In genomic region chr11:55046600-55046999, GRCm38 (mm10) we compare ENCODE assay signal across 10 mouse cellular contexts. TPM values are rescaled to one million over a fixed set of nuclear protein-coding genes. Genes with fewer than 3 reads are reported as not detected.
DNase-seq lines count a peak whose midpoint lies in the region; ATAC-seq and TF ChIP-seq lines count a peak whose summit lies in the region.
"Had no signal": no experiment of that assay in that cellular context is flagged by ENCODE, and none has a peak within 500 bp of the region (broad histone marks: within the 10 kb centered on the region; RNA-seq: fewer than 3 reads in every experiment).

No protein-coding gene starts in this region.

- H3K36me3 ChIP-seq in liver, adult 2 months (ENCODE audit: control insufficient read depth, insufficient read depth, low read length): no peaks in the 10 kb centered on the region
- H3K36me3 ChIP-seq in liver, embryonic 11.5 days (ENCODE audit: control insufficient read depth, insufficient read depth, low read length): no peaks in the 10 kb centered on the region
- no peaks in the 10 kb centered on the region for H3K36me3 ChIP-seq in intestine, embryonic 16.5 days (ENCODE audit: control insufficient read depth, insufficient read depth, low read length)
- H3K36me3 ChIP-seq: hindbrain, embryonic 15.5 days; midbrain, embryonic 12.5 days had no signal

- H3K27me3 ChIP-seq in liver, adult 2 months (ENCODE audit: control insufficient read depth, insufficient read depth, low read length): no peaks in the 10 kb centered on the region
- H3K27me3 ChIP-seq in liver, embryonic 11.5 days (replicated peaks; ENCODE audit: control insufficient read depth, insufficient read depth, low read length): no peaks in the 10 kb centered on the region
- no peaks in the 10 kb centered on the region for H3K27me3 ChIP-seq in intestine, embryonic 16.5 days (replicated peaks; ENCODE audit: control insufficient read depth, insufficient read depth, low read length)
- H3K27me3 ChIP-seq: hindbrain, embryonic 15.5 days; midbrain, embryonic 12.5 days had no signal

- 56% methylated on average over 5 of the region's 5 CpGs for WGBS in liver, adult 2 months
- 46% methylated on average over 5 of the region's 5 CpGs for WGBS in liver, embryonic 11.5 days
- 56% methylated on average over 5 of the region's 5 CpGs for WGBS in intestine, embryonic 16.5 days

- no peak overlapping the region for H3K9ac ChIP-seq in liver, adult 2 months (ENCODE audit: low read depth, low read length)
- H3K9ac ChIP-seq in liver, embryonic 11.5 days (ENCODE audit: low read depth, low read length): no peak overlapping the region
- no peak overlapping the region for H3K9ac ChIP-seq in intestine, embryonic 16.5 days (ENCODE audit: low read depth, low read length)
- H3K9ac ChIP-seq: hindbrain, embryonic 15.5 days; midbrain, embryonic 12.5 days had no signal

- H3K27ac ChIP-seq in liver, adult 2 months (replicated peaks; ENCODE audit: insufficient read depth, low read depth, low read length): no peak overlapping the region
- no peak overlapping the region for H3K27ac ChIP-seq in liver, embryonic 11.5 days (ENCODE audit: low read depth, low read length)
- no peak overlapping the region for H3K27ac ChIP-seq in intestine, embryonic 16.5 days (ENCODE audit: low read length)
- H3K27ac ChIP-seq: hindbrain, embryonic 15.5 days; midbrain, embryonic 12.5 days had no signal

- no peak overlapping the region for H3K4me3 ChIP-seq in liver, adult 2 months (ENCODE audit: insufficient read depth, low read depth, low read length)
- H3K4me3 ChIP-seq in liver, embryonic 11.5 days (ENCODE audit: low read depth, low read length): no peak overlapping the region
- no peak overlapping the region for H3K4me3 ChIP-seq in intestine, embryonic 16.5 days (ENCODE audit: low read length)
- H3K4me3 ChIP-seq: hindbrain, embryonic 15.5 days; midbrain, embryonic 12.5 days had no signal

- TF ChIP-seq POLR2A in liver, adult 2 months (IDR thresholded peaks at IDR 0.05; ENCODE audit: extremely low read depth, insufficient read depth, low read length): no peak

- no peak overlapping the region for H3K4me2 ChIP-seq in liver, embryonic 11.5 days
- no peak overlapping the region for H3K4me2 ChIP-seq in intestine, embryonic 16.5 days (ENCODE audit: low read depth, low read length)
- H3K4me2 ChIP-seq: hindbrain, embryonic 15.5 days; midbrain, embryonic 12.5 days had no signal

- DNase-seq in liver, adult 2 months (ENCODE audit: extremely low read depth, low read depth, low spot score): no peak
- no peak for DNase-seq in liver, embryonic 11.5 days (ENCODE audit: low spot score)
- DNase-seq in NIH3T3 (ENCODE audit: low read depth): peak; percentile 60
- DNase-seq in gastrocnemius, postnatal 14 days: peak; percentile 64
- DNase-seq in lung, postnatal 36 days: peak; percentile 70
- DNase-seq in thymus, postnatal 4 days: peak; percentile 86
- DNase-seq in embryo, embryonic 9.5 days (ENCODE audit: extremely low spot score): no peak

- intact Hi-C loops in gastrocnemius, postnatal 14 days (cut with DNase I; ENCODE audit: low total_unique reads): no loop called here

- no peak for ATAC-seq in liver, embryonic 11.5 days (replicated peaks; ENCODE audit: low FRiP score)
- no peak for ATAC-seq in intestine, embryonic 16.5 days

- H3K9me3 ChIP-seq in liver, embryonic 11.5 days (ENCODE audit: control insufficient read depth, low read length): no peaks in the 10 kb centered on the region
- no peaks in the 10 kb centered on the region for H3K9me3 ChIP-seq in intestine, embryonic 16.5 days (ENCODE audit: control insufficient read depth, low read length)
- H3K9me3 ChIP-seq: hindbrain, embryonic 15.5 days; midbrain, embryonic 12.5 days had no signal

- TF ChIP-seq CTCF in liver, adult 2 months (IDR thresholded peaks at IDR 0.05; ENCODE audit: low read depth, low read length): peak; percentile 86

- no peaks in the 10 kb centered on the region for H3K4me1 ChIP-seq in liver, adult 2 months (ENCODE audit: control insufficient read depth, insufficient read depth, low read length)
- H3K4me1 ChIP-seq in liver, embryonic 11.5 days (replicated peaks; ENCODE audit: control insufficient read depth, insufficient read depth, low read length): no peaks in the 10 kb centered on the region
- 0 out of 2 replicates have a peak, but pooled peaks cover 2% of the 10 kb centered on the region for H3K4me1 ChIP-seq in intestine, embryonic 16.5 days (ENCODE audit: control insufficient read depth, insufficient read depth, low read length)
- H3K4me1 ChIP-seq: hindbrain, embryonic 15.5 days; midbrain, embryonic 12.5 days had no signal

- H3K79me2 ChIP-seq in liver, adult 2 months (ENCODE audit: control insufficient read depth, insufficient read depth, low read length): no peaks in the 10 kb centered on the region

RNA-seq across cellular contexts. Expression of gene Anxa6, which starts 13.4 kb away (rescaled TPM):
- 111 and 120 TPM in 2 replicates for total RNA-seq in liver, adult 2 months (2014; rRNA removed)
- polyA plus RNA-seq in liver, adult 2 months (2012; rRNA removed): 87.5 and 91.3 TPM in 2 replicates
- 78.5 and 86.6 TPM in 2 replicates for polyA plus RNA-seq in liver, embryonic 11.5 days (2014; fragmentation: Nextera tagmentation; extraction: Ambion mirVana)
- 100 to 1,000 TPM; 222 to 236 TPM for total RNA-seq in gastrocnemius, postnatal 14 days (2021)
- polyA plus RNA-seq in intestine, embryonic 16.5 days (2015; fragmentation: Nextera tagmentation; extraction: Ambion mirVana): 235 and 247 TPM in 2 replicates

RNA-seq across cellular contexts. Expression of gene Ccdc69, which starts 31.3 kb away (rescaled TPM):
- 0.13 and 0.55 TPM in 2 replicates for total RNA-seq in liver, adult 2 months (2014; rRNA removed)
- polyA plus RNA-seq in liver, adult 2 months (2012; rRNA removed): 0.43 TPM in 1 of 2 replicates, not detected in the other
- polyA plus RNA-seq in liver, embryonic 11.5 days (2014; fragmentation: Nextera tagmentation; extraction: Ambion mirVana): 1.2 and 1.4 TPM in 2 replicates
- 10 to 100 TPM in 1 of 2 experiments, 1 to 10 TPM in 1; 7.8 to 14.0 TPM for total RNA-seq in gastrocnemius, postnatal 14 days (2021)
- 2.3 and 3.0 TPM in 2 replicates for polyA plus RNA-seq in intestine, embryonic 16.5 days (2015; fragmentation: Nextera tagmentation; extraction: Ambion mirVana)
- polyA plus RNA-seq: midbrain, embryonic 12.5 days had no signal

RNA-seq across cellular contexts. Expression of gene Gm2a, which starts 51.3 kb away (rescaled TPM):
- total RNA-seq in liver, adult 2 months (2014; rRNA removed): 41.1 and 61.8 TPM in 2 replicates
- 64.6 and 73.6 TPM in 2 replicates for polyA plus RNA-seq in liver, adult 2 months (2012; rRNA removed)
- 13.9 and 15.9 TPM in 2 replicates for polyA plus RNA-seq in liver, embryonic 11.5 days (2014; fragmentation: Nextera tagmentation; extraction: Ambion mirVana)
- 1 to 10 TPM; 9.0 to 9.9 TPM for total RNA-seq in gastrocnemius, postnatal 14 days (2021)
- 20.3 and 21.7 TPM in 2 replicates for polyA plus RNA-seq in intestine, embryonic 16.5 days (2015; fragmentation: Nextera tagmentation; extraction: Ambion mirVana)

Comparison
In these comparisons a context has a peak if more than half of its experiments do, and no peak if none do; other contexts are left out.
1. DNase-seq: peak in NIH3T3 (single experiment), gastrocnemius, postnatal 14 days (single experiment), lung, postnatal 36 days (single experiment) and thymus, postnatal 4 days (single experiment); none in liver, adult 2 months (single experiment), liver, embryonic 11.5 days (single experiment) and embryo, embryonic 9.5 days (single experiment).